Mouse (Mus musculus) embryonic facial prominence, embryonic 15.5 days (tissue): ENCODE results near the gene Col5a2. TPM values are rescaled to one million over a fixed set of nuclear protein-coding genes. Genes with fewer than 3 reads are reported as not detected.
"Not testable (repeated sequence)": the region's sequence is repeated elsewhere in the genome, so short reads cannot be mapped to it uniquely, and the experiment has no call there.

Experiments
- ATAC-seq: fragments of 200-750 bp; cut with Nextera tagmentation; 2 replicates; pipeline ENCODE4 v1.8.0; 2017; ENCODE audit warnings: low read depth, moderate TSS enrichment; ENCODE audit not compliant: insufficient number of reproducible peaks, low FRiP score, low TSS enrichment
- H3K27ac ChIP-seq: fragments of 300-500 bp; sonication (generic); replicated peaks from 2 replicates; pipeline ENCODE4 v1.5.1; 2015; ENCODE audit warnings: mild to moderate bottlenecking, inconsistent platforms
- H3K27me3 ChIP-seq: fragments of 300-500 bp; sonication (generic); 2 replicates; pipeline ENCODE4 v1.6.1; 2015; ENCODE audit warnings: inconsistent platforms
- H3K36me3 ChIP-seq: fragments of 300-500 bp; sonication (generic); 2 replicates; pipeline ENCODE4 v1.6.1; 2015; ENCODE audit warnings: mild to moderate bottlenecking, inconsistent platforms
- H3K4me1 ChIP-seq: fragments of 300-500 bp; sonication (generic); 2 replicates; pipeline ENCODE4 v1.6.1; 2015; ENCODE audit warnings: inconsistent platforms
- H3K4me2 ChIP-seq: fragments of 300-500 bp; sonication (generic); replicated peaks from 2 replicates; pipeline ENCODE4 v1.6.1; 2015; ENCODE audit warnings: mild to moderate bottlenecking, inconsistent platforms
- H3K4me3 ChIP-seq: fragments of 300-500 bp; sonication (generic); replicated peaks from 2 replicates; pipeline ENCODE4 v1.5.1; 2015; ENCODE audit warnings: mild to moderate bottlenecking, inconsistent platforms
- H3K9ac ChIP-seq: fragments of 300-500 bp; sonication (generic); 2 replicates; pipeline ENCODE4 v1.6.1; 2015; ENCODE audit warnings: inconsistent platforms
- H3K9me3 ChIP-seq: fragments of 300-500 bp; sonication (generic); replicated peaks from 2 replicates; pipeline ENCODE4 v1.6.1; 2016; ENCODE audit warnings: inconsistent platforms
- WGBS: fragments of 180-500 bp; shearing (Covaris S2); methylation state at CpG from one replicate; pipeline ENCODE4 v1.1.7; 2015; 5-methylcytosine and 5-hydroxymethylcytosine counted together
- polyA plus RNA-seq: library from polyadenylated mRNA; unstranded; fragments of >200 nt; fragmentation: Nextera tagmentation; extraction: Ambion mirVana; gene quantifications from 2 replicates; pipeline ENCODE4 v1.2.1, GENCODE M21; 2015

Gene Col5a2
- polyA plus RNA-seq, 1 experiment from 2014 or later, result 178 TPM

DNA sequence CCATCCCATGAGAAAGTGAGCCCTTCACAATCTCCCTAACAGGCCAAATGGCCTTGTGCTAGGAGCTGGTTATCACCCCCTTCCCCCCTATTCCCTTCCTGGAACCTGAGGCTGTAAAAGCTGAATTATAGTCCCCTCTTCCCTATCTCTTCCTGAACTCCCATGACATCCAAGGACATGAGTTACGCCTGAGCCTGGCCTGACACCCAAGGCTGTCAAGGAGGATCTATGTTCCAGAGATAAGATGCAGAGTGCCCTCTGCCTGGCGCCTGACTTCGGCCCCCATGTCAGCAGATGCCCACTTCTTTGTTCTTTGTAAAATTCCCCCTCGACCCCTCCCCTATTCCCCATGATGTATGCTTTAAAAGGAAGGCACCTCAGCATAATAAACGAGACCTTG is 73.9 kb downstream of the Col5a2 start:
- H3K4me2 ChIP-seq, H3K9me3 ChIP-seq, H3K27me3 ChIP-seq, ATAC-seq, H3K9ac ChIP-seq, H3K4me3 ChIP-seq, H3K27ac ChIP-seq, H3K4me1 ChIP-seq: not testable (repeated sequence)
- 83% methylated on average over 5 of the region's 5 CpGs for WGBS
- peaks cover 27% of the 10 kb centered on the region for H3K36me3 ChIP-seq

GRCm38 (mm10) chr1:45423915-45424314 is 79.2 kb downstream of the Col5a2 start:
- Histone ChIP-seq H3K27me3 (no peaks in the 10 kb centered on the region), H3K36me3 (peaks cover 25% of the 10 kb centered on the region)
- ATAC-seq, result no peak

DNA sequence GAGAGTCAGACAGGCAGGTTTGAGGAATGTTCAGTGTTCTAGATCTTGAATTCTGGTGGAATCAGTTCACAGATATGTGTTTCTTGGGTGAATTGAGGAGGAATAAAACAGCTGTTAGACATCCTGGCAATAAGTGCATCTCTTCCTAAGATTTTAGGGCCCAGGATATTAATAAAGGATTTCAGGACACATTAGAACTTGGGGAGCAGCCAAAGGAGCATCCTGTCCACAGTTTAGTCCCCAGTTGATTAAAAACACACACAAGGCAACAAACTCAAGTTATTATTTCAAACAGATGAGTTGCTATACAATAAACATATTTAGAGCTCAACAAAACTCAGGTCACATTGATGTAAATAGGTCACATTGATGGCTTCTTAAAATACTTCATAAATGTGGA is 82.5 kb downstream of the Col5a2 start:
- H3K27ac ChIP-seq, result peak overlapping the region; percentile 6
- H3K27me3 ChIP-seq, result no peaks in the 10 kb centered on the region
- H3K4me2 ChIP-seq, result no peak overlapping the region
- peaks cover 23% of the 10 kb centered on the region for H3K36me3 ChIP-seq
- H3K9me3 ChIP-seq, result no peaks in the 10 kb centered on the region
- H3K9ac ChIP-seq, result no peak overlapping the region
- no peaks in the 10 kb centered on the region for H3K4me1 ChIP-seq
- H3K4me3 ChIP-seq, result no peak overlapping the region
- no peak for ATAC-seq

More at GRCm38 (mm10) chr1:45423915-45424314, 79.2 kb downstream of the Col5a2 start:
- Histone ChIP-seq H3K9me3 (peaks cover 5% of the 10 kb centered on the region; the same call in 1 of the 2 replicates), H3K9ac (no peak overlapping the region), H3K27ac (no peak overlapping the region), H3K4me1 (no peaks in the 10 kb centered on the region), H3K4me3 (no peak overlapping the region), H3K4me2 (no peak overlapping the region)
- WGBS, result 71% methylated on average over 5 of the region's 5 CpGs

GRCm38 (mm10) chr1:45419858-45420257 is 83.2 kb downstream of the Col5a2 start:
- 80% methylated on average over 2 of the region's 2 CpGs for WGBS

GRCm38 (mm10) chr1:45381866-45382265 is 121.2 kb downstream of the Col5a2 start:
- no peaks in the 10 kb centered on the region for H3K4me1 ChIP-seq
- H3K27me3 ChIP-seq, result no peaks in the 10 kb centered on the region
- H3K4me2 ChIP-seq, result no peak overlapping the region

More at GRCm38 (mm10) chr1:45419858-45420257, 83.2 kb downstream of the Col5a2 start:
- H3K27ac ChIP-seq, result peak overlapping the region; percentile 6; the same call in 1 of the 2 replicates
- H3K36me3 ChIP-seq, result peaks cover 28% of the 10 kb centered on the region
- H3K9me3 ChIP-seq, result no peaks in the 10 kb centered on the region
- no peaks in the 10 kb centered on the region for H3K4me1 ChIP-seq
- no peak overlapping the region for H3K4me3 ChIP-seq
- H3K27me3 ChIP-seq, result no peaks in the 10 kb centered on the region
- no peak for ATAC-seq
- no peak overlapping the region for H3K4me2 ChIP-seq
- H3K9ac ChIP-seq, result no peak overlapping the region

DNA sequence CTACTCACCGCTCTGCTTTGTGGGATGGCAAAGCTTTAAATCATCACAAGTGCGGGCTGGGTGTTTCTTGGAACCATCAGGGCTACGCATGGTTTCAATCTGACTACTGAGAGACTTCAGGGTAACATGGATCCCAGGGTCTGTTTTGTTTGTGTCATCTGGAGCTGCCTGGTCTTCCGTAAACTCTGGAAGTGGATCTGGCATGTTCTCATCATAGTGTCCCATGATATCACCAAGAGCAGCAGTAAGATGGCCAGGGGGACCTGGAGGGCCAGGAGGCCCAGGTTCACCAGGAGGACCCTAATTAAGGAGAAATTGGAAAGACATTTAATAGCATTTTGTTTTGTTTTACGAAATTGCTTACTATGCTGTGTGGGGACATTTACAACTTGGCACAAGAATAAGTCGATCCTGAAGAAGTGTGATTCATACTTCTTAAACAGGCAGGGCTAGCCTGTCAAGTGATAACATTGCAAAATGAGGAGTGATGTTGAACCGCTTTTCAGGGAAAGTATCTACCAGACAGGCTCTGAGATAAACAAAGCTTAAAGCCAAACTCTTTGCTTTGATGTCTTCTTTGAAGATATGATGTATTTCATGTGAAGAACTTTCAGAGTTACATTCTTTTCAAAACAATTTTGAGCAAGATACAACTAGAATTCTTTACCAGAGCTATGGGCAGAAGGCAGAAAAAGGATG is 122.9 kb downstream of the Col5a2 start:
- no peaks in the 10 kb centered on the region for H3K4me1 ChIP-seq
- no peak overlapping the region for H3K9ac ChIP-seq
- ATAC-seq, result no peak
- peaks cover 21% of the 10 kb centered on the region for H3K36me3 ChIP-seq
- no peaks in the 10 kb centered on the region for H3K9me3 ChIP-seq
- H3K27ac ChIP-seq, result 0 out of 2 replicates have a peak overlapping the region, but pooled peaks have one; percentile 4
- no peak overlapping the region for H3K4me2 ChIP-seq
- H3K27me3 ChIP-seq, result no peaks in the 10 kb centered on the region
- no peak overlapping the region for H3K4me3 ChIP-seq
- 55% methylated on average over 7 of the region's 7 CpGs for whole genome bisulfite sequencing

More at GRCm38 (mm10) chr1:45381866-45382265, 121.2 kb downstream of the Col5a2 start:
- 89% methylated on average over 2 of the region's 2 CpGs for WGBS
- Histone ChIP-seq H3K9me3 (no peaks in the 10 kb centered on the region), H3K9ac (no peak overlapping the region), H3K36me3 (peaks cover 15% of the 10 kb centered on the region), H3K4me3 (no peak overlapping the region), H3K27ac (no peak overlapping the region)
- no peak for ATAC-seq

DNA sequence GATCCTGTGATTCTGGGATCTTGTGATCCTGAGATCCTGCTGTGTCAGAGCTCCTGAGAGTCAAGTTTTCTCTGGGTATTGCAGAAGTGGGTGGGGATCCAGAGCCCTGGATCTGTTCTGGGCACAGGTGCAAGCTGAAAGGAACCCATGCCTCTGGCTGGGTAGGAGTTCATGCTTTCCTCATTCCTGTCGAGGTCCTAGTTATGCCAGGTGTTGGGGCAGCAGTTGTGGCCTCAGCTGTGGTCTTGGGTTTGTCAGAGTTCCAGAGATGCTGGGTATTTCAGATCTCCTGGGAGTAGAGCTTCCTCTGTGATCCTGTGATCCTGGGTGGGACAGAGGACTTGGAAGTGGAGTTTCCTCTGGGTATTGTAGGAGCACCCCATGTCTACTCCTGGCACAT is 137.7 kb downstream of the Col5a2 start:
- no peak; the same call in 1 of the 2 replicates for ATAC-seq
- Histone ChIP-seq H3K36me3 (peaks cover 25% of the 10 kb centered on the region), H3K4me2 (no peak overlapping the region), H3K9me3 (0 out of 2 replicates have a peak, but pooled peaks cover 9% of the 10 kb centered on the region), H3K4me3 (no peak overlapping the region), H3K27ac (no peak overlapping the region), H3K4me1 (no peaks in the 10 kb centered on the region), H3K27me3 (no peaks in the 10 kb centered on the region), H3K9ac (no peak overlapping the region)
- 75% methylated on average over 1 of the region's 1 CpGs for WGBS

DNA sequence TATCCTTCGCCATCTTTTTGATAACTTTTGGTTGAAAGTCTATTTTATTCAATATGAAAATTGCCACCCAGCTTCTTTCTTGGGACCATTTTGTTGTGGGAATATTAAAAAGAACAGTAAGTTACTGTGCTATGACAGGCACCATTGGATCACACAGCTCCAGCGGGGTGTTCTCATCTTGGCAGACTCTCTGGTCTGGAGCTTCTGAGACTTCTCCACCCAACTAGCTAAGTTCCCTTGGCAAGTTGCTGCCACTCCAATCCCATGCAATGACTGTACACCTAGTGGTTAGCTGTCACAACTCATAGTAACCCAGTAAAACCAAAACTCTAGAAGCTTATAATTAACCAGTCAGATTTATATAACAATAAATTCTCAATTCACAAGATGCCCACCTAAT is 139.8 kb downstream of the Col5a2 start:
- Histone ChIP-seq H3K9me3 (no peaks in the 10 kb centered on the region), H3K36me3 (peaks cover 20% of the 10 kb centered on the region), H3K4me3 (no peak overlapping the region), H3K27me3 (no peaks in the 10 kb centered on the region), H3K4me2 (no peak overlapping the region), H3K4me1 (no peaks in the 10 kb centered on the region), H3K27ac (no peak overlapping the region), H3K9ac (no peak overlapping the region)
- WGBS, result 96% methylated on average over 2 of the region's 2 CpGs
- ATAC-seq, result no peak

GRCm38 (mm10) chr1:45359673-45360072 is 143.4 kb downstream of the Col5a2 start:
- Histone ChIP-seq H3K9me3 (no peaks in the 10 kb centered on the region), H3K9ac (no peak overlapping the region), H3K27me3 (no peaks in the 10 kb centered on the region), H3K4me2 (no peak overlapping the region), H3K27ac (no peak overlapping the region), H3K4me3 (no peak overlapping the region), H3K36me3 (no peaks in the 10 kb centered on the region), H3K4me1 (no peaks in the 10 kb centered on the region)
- 87% methylated on average over 2 of the region's 2 CpGs for WGBS
- no peak for ATAC-seq

GRCm38 (mm10) chr1:45359147-45359546 is 143.9 kb downstream of the Col5a2 start:
- no peak for ATAC-seq
- H3K9me3 ChIP-seq, result no peaks in the 10 kb centered on the region
- H3K36me3 ChIP-seq, result no peaks in the 10 kb centered on the region
- no peak overlapping the region for H3K4me2 ChIP-seq
- H3K9ac ChIP-seq, result no peak overlapping the region
- H3K4me1 ChIP-seq, result no peaks in the 10 kb centered on the region
- H3K27ac ChIP-seq, result no peak overlapping the region
- no peaks in the 10 kb centered on the region for H3K27me3 ChIP-seq
- no peak overlapping the region for H3K4me3 ChIP-seq
- 56% methylated on average over 2 of the region's 2 CpGs for WGBS

DNA sequence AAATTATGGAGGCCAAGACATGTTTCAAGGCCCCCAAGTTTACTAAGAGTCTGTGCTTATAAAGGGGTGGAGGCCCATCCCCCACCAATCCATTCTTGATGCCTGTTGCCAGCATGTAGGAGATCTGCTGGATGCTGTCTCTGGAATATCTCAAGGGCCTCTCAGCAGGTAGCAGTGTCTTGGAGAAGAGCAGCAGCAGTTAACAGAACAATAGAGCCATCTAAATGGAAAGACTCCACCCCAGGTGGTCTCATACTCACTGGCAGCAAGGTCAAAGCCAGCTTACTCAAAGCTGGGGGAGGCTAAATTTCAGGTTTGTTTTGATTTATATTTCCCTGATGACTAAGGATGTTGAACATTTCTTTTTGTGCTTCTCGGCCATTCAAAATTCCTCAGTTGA is 145.1 kb downstream of the Col5a2 start:
- Histone ChIP-seq H3K9ac (no peak overlapping the region), H3K27me3 (no peaks in the 10 kb centered on the region), H3K27ac (no peak overlapping the region), H3K4me3 (no peak overlapping the region), H3K4me2 (no peak overlapping the region), H3K36me3 (no peaks in the 10 kb centered on the region), H3K9me3 (no peaks in the 10 kb centered on the region), H3K4me1 (no peaks in the 10 kb centered on the region)
- 81% methylated on average over 1 of the region's 1 CpGs for WGBS
- ATAC-seq, result no peak

DNA sequence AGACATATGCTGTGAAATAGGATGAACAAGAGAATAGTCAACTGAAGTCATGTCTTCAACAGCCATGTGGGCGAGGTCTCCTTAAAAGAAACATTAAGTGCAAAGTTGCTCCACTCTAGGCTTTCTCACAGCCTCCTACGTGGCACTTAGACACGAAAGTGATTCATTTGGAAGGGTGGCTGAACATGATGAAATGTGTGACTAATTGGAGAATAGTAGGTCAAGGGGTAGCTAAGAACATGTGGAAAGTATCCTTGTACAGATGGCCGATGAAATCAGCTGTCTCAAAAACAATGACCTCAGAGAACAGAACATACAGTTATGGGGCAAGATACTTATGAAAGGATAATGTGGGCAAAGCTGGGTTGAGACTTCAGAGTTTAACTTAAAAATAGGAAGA is 147.1 kb downstream of the Col5a2 start:
- Histone ChIP-seq H3K4me3 (no peak overlapping the region), H3K4me1 (no peaks in the 10 kb centered on the region), H3K9ac (no peak overlapping the region), H3K9me3 (no peaks in the 10 kb centered on the region), H3K27ac (0 out of 2 replicates have a peak overlapping the region, but pooled peaks have one; percentile 44), H3K4me2 (no peak overlapping the region), H3K36me3 (no peaks in the 10 kb centered on the region), H3K27me3 (no peaks in the 10 kb centered on the region)
- ATAC-seq, result no peak
- 55% methylated on average over 4 of the region's 4 CpGs for WGBS
